Mouse (Mus musculus) kidney, adult 8-10 months (tissue): ENCODE data around the gene Gm20696.
A peak's percentile ranks its signal among the peaks of the same experiment; 100 is the strongest.

Source experiments
- DNase-seq, 2 experiments: peaks; one replicate each; pipeline ENCODE4 v3.0.0; 2022

Gm20696 gene

DNA sequence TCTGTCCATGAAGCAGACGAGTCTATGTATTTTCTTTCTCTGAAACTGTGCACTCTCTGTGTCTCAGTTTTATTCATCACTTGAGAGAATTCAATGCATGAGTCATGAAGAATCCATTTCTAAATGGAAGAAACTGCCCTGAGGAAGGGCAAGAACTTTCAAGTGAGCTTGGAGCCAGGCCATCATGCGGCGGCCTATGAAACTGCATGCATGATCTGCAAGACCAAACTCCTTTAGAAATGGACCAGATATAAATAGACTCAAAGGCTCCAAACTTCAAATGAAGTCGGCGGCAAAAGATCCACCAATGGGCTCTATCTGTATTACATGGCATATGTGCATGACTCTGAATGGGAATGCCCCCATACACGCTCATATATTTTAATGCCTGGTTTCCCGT lies 321.6 kb downstream of the Gm20696 start:
- no peak for DNase-seq

DNA sequence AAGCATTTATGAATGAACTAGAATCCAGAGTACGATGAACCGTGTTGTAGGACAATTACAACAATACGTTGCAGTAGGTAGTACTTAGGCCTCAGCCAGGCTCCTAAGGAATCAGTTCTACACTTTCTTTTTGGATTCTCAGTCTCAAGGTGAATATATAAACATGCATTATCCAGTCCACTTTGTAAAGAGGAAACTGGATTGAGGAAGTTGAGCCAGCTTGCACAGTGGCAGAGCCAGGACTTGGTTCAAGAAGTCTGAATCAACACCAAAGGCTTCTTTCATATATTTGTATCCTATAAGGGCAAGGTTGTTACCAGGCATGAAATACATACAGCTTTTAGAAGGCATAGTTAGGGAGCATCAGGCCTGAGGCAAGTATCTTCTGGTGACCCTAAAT lies 322.2 kb downstream of the Gm20696 start:
- no peak for DNase-seq

DNA sequence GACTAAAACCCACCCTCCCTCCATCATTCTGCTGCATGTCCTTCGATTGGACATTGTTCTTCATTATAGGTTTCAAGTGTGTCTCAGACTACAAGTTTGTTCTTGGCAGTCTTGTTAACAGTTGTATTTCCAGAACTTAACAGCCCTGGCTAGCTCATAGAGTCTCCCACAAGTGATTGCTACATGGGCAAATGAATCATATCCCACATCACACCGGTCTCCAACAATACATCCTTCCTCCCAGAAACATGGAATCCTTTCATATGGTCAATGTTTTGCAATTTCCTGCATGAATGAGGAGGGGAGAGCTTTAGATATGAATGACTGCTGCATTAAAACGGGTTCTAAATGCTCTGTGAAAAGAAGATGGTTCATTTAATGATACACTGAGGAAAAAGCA lies 322.8 kb downstream of the Gm20696 start:
- no peak for DNase-seq

DNA sequence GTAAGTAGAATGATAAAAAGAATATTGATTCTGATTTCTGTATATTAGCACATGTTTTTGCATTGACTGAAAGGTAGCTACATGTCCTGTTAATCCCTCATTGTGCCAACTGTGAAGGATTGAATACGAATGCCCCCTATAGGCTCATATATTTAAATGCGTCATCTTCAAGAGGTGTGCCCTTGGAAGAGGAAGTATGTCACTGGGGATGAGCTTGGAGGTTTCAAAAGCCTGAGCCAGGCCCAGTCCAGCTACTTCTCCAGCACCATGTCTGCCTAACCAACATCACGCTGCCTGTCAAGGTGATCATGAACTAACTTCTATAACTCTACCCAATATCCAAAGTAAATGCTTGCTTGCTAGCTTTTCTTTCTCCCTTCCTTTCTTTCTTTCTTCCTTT lies 324.2 kb downstream of the Gm20696 start:
- no peak for DNase-seq

DNA sequence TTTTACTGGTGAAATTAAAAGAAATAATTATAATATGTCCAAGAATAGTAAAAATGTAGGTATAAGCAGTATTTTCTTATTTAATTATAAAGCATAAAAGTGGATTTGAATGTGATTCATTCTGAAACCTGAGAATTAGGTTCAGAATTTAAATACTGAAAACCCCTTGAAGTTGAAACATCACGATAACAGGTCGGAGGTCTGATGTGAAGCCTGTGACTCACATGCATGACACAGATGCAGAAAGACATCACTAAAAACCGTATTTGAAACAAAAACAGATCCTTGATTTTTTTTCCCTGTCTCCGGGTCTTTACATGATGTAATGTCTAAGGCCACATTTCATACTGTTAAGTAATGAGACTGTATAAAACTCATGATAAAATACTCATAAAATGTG lies 325.7 kb downstream of the Gm20696 start:
- DNase-seq = no peak

DNA sequence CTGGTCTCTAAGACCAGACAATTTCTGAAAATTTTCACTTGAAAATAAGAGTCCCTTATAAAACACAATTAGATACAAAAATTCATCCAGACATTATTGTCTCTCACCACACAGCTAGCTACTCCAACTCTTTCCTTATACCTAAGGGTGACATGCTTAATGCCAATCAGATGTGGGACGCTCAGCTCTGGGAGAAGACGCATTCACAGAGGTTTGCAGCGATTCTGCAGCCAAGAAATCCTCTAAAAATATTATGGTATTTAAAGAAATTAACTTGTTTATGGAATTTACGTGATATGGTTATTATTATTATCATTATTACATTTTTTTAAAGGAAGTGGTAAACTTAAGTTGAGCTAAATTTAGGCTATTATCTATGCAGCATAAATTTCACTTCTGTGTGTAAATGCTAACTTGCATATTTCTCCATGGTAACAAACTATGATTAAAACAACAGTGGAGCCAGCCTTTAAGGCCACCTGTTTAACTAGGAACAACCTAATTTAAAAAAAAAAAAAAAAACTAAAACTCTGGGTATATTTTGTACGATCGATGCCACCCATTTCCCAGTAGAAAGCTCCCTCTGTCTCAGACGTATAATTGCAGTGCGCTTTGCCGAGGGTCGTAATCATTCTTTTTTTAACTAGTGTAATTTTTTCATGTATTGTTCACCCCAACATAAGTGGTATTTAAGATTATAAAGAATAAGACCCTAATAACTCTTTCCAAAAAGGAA lies 326.4 kb downstream of the Gm20696 start:
- DNase-seq = no peak

DNA sequence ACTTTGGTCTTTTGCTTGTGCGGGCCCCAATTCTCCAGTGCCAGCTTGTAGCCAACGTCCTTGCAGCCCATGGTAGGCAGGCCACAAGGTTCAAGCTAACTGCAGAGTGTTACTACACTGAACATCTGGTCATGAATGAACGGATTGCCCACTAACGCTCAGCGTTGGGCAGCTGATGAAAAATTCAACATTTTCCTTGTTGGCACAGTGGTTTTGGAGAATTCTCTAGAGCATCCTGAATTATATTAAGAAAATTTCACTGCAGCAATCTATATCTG lies 327.3 kb downstream of the Gm20696 start:
- no peak for DNase-seq

DNA sequence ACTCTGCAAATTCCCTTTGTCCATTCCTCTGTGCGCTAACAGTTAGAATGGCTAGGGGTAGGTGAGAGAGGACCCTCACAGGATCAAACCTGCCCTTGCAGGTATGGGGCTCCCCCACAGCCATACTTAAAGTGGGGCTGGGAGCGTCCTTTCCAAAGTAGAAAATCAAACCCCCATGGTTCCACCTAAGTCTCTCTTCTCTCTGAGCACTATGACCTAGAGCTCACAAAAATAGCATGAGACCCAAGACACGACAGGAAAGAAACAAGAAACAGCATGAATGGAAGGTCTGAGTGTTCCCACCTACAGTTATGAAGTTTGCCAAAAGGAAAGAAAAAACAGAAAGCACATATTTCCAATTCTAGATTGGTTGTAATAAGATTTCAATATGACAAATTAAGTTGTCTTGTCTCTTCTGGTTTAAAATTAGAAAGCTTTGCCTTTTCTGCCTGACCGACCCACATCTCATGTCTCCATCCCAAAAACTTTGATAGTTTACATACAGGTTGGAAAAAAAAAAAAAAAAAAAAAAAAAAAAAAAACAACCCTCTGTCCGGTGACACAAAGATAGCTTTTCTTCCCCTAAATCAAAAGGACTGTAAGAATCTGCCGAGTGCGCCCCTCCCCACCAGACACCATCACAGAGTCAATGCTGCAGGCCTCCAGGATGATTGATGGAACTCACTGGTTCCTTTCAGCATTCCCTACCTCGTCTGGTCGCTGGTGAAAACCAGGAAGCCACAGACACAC lies 327.8 kb downstream of the Gm20696 start:
- DNase-seq = no peak

DNA sequence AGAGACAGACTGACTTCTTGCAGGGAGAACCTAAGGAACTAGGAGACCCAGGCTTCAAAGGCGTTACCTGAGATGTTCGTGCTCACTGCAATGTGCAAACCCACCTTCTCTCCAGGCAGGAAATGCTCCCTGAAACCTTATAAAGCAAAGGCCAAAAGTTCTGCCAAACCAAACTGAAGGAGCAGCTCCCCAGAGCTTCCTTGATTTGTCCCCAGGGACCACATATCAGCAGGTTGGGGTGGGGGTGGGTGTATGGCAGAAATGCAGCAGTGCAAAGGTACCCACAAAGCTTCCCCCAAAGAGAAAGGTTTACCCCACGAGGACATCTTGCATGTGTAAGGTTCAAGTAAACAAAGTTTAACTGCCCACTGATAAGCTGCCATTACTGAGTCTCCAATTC lies 328.4 kb downstream of the Gm20696 start:
- no peak for DNase-seq

DNA sequence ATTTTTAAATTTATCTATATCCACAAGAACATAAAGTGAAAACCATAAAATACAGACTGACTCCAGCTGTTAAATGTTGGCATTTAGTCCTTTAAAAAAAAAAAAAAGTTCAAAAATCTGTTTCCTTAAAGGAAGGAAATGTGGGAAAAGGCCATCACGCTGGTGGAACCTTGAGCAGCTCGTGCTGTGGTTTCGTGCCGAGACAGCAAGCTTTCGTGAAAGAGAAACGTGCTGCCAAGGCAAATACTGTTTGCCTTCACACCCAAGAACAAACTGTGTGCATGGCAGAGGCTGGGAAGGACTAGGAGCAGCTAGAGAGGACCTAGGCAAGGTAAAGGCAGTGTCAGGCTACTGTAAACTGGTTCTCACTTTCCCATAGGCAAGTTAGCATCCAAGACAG lies 329.0 kb downstream of the Gm20696 start:
- DNase-seq = no peak

DNA sequence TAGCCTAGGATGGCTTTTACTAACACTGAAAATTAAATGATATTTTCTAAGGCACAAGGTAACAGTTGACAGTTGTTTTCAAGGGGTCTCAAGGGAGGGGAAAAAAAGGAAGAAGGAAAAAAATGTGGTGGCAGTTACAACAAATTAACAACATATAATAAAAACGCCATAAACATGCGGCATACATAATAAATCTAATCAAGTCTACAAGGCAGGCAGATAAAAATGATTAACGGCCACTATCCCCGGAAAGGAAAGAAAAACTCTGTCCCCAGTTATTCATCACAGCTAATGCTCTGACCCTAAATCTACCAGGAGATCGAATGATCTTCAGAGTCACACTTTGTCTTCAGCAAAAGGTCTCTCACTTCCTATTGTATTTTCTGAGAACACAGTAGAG lies 330.4 kb downstream of the Gm20696 start:
- DNase-seq = no peak

DNA sequence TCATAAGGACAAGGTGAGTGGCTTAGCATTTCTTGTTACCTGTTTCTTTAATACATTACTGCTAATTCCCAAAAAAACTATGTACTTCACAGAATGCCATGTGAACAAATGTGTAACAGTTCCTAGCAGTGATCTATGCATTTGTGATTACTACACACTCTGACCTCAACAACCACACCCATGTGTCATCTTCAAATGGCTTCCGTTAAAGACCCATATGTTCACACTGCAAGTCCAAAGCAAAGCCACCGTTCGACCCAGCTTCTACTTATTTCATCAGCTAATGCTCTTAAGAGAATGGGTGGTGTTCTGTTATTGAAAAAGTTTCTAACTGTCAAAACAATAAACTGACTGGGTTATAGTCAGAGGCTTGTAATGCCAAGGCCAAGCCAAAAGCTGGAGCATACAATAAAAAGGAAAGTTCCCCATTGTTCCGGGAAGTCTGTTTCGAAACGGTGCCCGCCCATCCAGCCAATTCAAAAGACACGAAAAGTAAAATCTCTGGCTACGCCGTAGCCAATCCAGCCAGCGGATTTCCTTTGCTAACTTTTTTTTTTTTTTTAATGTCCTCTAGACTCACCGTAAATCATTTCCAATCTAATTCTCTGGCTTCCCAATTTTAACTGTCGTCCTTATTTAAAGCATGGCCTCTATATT lies 331.3 kb downstream of the Gm20696 start:
- peak; percentile 22 to 25 for DNase-seq

DNA sequence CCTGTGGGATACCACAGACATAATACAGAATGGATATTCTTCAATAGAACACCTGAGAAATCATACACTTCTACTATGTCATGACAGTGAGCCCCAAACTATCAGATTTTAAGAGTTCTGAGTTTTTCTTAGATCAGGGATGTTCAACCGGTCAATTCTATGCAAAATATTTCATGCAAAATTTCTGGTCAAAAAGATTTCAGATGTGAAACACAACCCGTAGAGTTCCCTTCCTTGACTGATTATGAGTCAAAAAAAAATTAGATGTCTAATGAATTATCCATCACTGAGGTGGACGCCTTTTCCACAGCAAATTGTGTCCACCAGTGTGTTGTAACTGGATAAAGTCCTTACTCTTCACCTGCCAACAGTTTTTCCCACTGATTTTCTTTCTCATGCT lies 332.3 kb downstream of the Gm20696 start:
- no peak for DNase-seq

DNA sequence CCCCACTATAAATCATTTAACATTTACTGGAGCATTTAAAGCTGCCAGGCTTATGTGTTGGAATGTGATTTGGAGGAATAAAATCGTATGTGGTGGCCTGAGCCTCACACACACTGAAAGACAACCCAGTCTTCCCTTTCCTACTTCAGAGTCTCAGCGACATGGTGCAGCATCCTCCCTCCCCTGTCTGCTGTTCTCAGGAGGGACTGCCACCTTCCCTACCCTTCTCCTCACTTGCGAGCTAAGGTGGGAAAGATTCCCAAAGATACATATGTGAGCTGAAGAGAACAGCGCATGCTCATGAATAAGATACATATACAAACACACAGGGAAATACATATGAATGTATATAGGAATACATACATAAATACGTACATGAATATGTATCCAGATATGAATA lies 333.5 kb downstream of the Gm20696 start:
- DNase-seq = no peak

DNA sequence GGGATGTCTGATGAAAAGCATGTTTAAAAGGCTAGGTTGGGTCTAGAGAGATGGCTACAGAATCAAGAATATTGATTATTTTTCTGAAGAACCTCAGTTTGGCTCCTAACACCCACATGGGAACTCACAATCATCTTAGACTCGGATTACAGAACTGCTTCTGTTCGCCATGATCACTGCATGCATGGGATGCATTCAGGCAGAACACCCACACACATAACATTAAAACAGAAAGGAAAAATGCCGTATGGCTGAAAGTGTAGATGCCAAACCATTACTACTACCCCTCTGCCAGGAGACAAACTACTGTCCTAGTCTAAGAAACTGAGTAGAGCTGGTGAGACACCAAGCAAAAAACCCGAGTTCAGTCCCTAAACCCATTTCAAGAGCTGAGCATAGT lies 336.4 kb downstream of the Gm20696 start:
- DNase-seq = no peak

DNA sequence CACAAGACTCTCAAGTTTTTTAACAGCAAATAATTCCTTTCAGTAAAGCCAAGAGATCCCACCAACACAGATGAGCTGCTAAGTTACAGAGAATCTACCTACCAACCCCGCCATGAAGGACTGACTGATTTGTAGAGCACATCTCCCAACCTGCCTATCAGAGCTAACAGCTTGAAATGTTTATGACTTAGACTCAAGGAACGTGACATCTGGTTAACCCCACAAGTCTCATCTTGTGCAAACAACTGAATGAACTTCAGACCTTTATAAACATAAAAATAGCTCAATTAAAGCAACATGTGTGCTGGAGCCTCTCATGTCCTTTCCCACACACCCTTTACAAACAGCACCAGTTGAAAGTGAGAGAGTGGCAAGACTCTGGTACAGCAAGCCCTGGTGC lies 338.0 kb downstream of the Gm20696 start:
- no peak for DNase-seq

DNA sequence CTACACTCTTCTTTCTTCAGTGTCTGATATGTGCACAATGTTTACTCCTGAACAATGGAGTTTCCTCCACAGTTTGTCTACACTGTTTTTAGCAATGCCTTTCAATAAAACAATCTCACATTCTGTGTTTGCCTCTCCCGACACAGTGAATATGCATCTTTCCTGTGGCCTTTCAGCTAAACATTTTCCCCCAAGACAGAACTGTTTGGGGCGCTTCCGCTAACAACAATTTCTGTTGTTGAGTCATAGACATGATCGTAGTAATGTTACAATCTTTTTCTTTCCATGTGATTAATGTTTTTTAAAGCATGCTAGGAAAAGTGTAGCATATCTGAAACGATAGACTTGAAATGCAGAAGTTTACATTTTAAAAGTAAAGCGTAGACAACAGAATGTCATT lies 338.5 kb downstream of the Gm20696 start:
- no peak for DNase-seq

DNA sequence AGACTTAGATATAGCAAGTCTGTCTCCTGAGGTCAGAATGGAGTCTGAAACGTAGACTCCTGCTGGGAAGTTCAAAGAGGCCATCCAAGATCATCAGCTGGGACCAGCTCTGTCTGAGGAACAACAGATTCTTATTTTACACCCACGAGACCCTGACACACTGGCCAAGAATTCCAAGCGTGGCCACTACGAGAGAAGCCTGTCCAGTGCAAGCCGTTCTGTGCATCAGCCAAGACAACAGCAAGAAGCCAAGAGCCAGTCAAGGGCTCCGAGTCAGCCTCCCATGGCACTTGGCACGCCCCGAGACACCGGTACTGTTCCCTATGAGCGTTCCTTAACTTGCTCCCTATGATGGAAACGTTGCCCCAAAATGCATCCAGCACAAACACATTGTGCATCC lies 338.9 kb downstream of the Gm20696 start:
- no peak for DNase-seq

DNA sequence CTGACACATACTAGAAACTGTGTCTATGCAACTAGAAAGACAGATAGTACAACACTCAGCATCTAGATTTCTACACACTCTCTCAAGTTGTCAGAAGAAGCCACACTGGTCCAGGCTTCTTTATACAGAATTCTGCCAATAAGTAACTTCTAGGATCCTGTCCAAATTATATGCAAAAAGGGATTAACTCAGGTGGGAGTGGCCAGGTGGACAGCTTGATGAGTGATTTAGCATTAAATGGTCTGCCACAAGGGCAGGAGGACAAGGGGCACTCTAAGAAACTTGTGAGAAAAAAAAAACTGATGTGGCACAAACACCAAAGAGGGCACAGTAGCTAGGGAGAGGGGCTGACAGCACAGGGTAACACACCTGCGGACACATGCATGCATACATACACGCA lies 340.7 kb downstream of the Gm20696 start:
- DNase-seq = peak; percentile 36 to 61

DNA sequence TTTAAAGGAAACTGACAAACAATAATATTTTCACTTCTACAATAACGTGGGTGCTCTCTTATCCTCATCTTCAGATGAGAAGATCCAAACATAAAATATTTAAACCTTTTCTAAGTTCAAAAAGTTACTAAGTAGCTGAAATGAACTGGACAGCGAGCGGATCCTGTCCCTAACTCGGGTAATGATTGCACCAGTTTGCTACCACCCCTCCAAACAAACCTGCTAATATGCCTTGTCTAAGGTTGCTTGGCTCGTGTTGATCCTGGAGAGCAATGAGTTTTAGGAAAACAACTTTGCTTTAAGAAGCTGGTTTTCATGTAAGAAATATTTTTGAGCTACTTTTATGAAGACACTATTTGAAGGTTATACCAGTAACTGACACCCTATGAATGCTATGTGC lies 341.1 kb downstream of the Gm20696 start:
- DNase-seq = peak; percentile 17 to 32

DNA sequence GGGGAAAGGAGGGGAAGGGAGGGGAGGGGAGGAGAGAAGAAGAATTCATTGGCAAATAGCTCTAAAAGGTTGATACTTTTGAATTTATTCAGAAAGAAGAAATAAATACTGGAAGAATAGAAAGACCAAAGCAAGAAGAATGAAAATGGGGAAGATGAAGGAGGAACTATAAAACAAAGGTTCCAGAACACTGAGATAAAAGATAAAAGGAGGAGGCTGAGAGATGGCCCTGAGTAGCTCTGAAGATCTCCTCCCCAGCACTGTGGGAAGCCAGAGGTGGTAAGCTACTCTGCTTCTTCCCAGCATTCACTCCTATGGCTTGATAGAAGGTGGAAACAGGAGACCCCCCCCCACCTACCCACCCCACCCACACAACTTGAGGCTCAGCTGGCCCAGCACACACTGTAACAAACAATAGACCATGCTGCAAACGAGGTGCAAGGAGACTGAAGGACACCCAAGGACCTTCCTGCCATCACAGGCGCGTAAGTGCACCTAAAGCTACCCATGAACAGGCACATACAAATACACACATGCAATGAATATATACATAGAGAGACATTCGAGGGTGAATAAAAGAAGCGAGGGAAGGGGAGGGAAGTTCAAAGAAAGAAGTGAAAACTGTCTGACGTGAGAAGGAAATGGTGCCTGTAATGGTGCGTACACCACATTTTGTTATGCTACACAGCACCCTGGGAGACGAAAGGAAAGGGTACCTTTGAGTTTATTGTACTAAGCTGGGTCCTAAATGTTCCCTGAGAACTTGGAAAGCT lies 344.3 kb downstream of the Gm20696 start:
- DNase-seq = no peak

DNA sequence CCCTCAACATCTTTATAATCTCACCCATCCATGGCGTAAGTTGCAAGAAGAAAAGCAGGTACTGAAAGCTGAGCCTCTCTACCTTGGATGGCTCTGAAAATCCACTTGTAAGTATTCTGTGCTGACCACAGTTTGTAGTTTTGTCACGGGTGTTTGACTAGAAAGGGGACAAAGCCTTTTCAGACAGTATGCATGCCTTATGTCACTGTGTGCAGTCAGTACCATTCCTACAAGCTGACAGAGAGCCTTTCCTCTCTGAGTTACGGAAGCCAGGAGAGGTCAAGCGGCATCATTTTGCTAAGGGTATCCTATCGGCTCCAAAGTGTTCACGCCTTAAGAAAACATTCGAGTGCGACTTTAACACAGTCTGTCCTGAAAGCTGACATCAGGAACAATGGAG lies 346.2 kb downstream of the Gm20696 start:
- DNase-seq = no peak
